Mouse (Mus musculus) cerebellum, adult 18-20 months (tissue): ENCODE measurements at regions not wholly inside any gene's neighbourhood (a gene's known extent, or its start where the extent isn't known, plus 50 kb on each side); places are given as distances from the start of the nearest gene placed in this dataset.

Experiments
- DNase-seq, 2 experiments: peaks; one replicate each; pipeline ENCODE4 v3.0.0; 2021

- no peak for DNase-seq
Measured at GRCm38 (mm10) chr6:93391166-93391565, 447.9 kb upstream of the Adamts9 start.

- no peak for DNase-seq
Measured at GRCm38 (mm10) chr6:93371341-93371740, 428.0 kb upstream of the Adamts9 start.

- DNase-seq = no peak
Measured at GRCm38 (mm10) chr6:93363846-93364245, 420.6 kb upstream of the Adamts9 start.

- no peak for DNase-seq
Measured at GRCm38 (mm10) chr6:93353353-93354125, 410.2 kb upstream of the Adamts9 start.

GRCm38 (mm10) chr6:93349936-93350700, 406.8 kb upstream of the Adamts9 start:
- no peak for DNase-seq

GRCm38 (mm10) chr6:93348141-93348540, 404.8 kb upstream of the Adamts9 start:
- DNase-seq = no peak

GRCm38 (mm10) chr6:93328683-93329082, 385.4 kb upstream of the Adamts9 start:
- no peak for DNase-seq

- DNase-seq = no peak
Measured at GRCm38 (mm10) chr6:93327930-93328329, 384.6 kb upstream of the Adamts9 start.

GRCm38 (mm10) chr6:93323881-93324280, 380.6 kb upstream of the Adamts9 start:
- DNase-seq = no peak

GRCm38 (mm10) chr6:93314625-93315024, 371.3 kb upstream of the Adamts9 start:
- DNase-seq = no peak

- no peak for DNase-seq
Measured at GRCm38 (mm10) chr6:93305176-93305575, 361.9 kb upstream of the Adamts9 start.

- no peak for DNase-seq
Measured at GRCm38 (mm10) chr6:93297975-93298374, 354.7 kb upstream of the Adamts9 start.

- no peak for DNase-seq
Measured at GRCm38 (mm10) chr6:93291711-93292110, 348.4 kb upstream of the Adamts9 start.

GRCm38 (mm10) chr6:93288421-93288820, 345.1 kb upstream of the Adamts9 start:
- no peak for DNase-seq

GRCm38 (mm10) chr6:93285796-93286195, 342.5 kb upstream of the Adamts9 start:
- no peak for DNase-seq

GRCm38 (mm10) chr6:93281530-93281929, 338.2 kb upstream of the Adamts9 start:
- DNase-seq = no peak

- DNase-seq = no peak
Measured at GRCm38 (mm10) chr6:93273917-93274513, 330.7 kb upstream of the Adamts9 start.

GRCm38 (mm10) chr6:93272206-93272605, 328.9 kb upstream of the Adamts9 start:
- DNase-seq = no peak

- no peak for DNase-seq
Measured at GRCm38 (mm10) chr6:93266826-93267225, 323.5 kb upstream of the Adamts9 start.

GRCm38 (mm10) chr6:93265164-93265563, 321.9 kb upstream of the Adamts9 start:
- no peak for DNase-seq

GRCm38 (mm10) chr6:93260827-93261226, 317.5 kb upstream of the Adamts9 start:
- DNase-seq = no peak

- no peak for DNase-seq
Measured at GRCm38 (mm10) chr6:93257130-93257841, 314.0 kb upstream of the Adamts9 start.

- DNase-seq = no peak
Measured at GRCm38 (mm10) chr6:93253746-93254145, 310.5 kb upstream of the Adamts9 start.
